Mouse (Mus musculus) midbrain, postnatal 0 days (tissue): Measurements from ENCODE around the gene Zfyve19. TPM values are rescaled to one million over a fixed set of nuclear protein-coding genes. Genes with fewer than 3 reads are reported as not detected.

Experiments
- ATAC-seq: fragments of 200-750 bp; cut with Nextera tagmentation; 2 replicates; pipeline ENCODE4 v1.8.0; 2017; ENCODE audit warnings: moderate number of reproducible peaks, mild to moderate bottlenecking, moderate TSS enrichment, moderate library complexity; ENCODE audit not compliant: low FRiP score
- DNase-seq: peaks from one replicate; pipeline ENCODE4 v3.0.0-alpha.2; 2015; ENCODE audit warnings: low spot score
- H3K27ac ChIP-seq: fragments of 300-500 bp; sonication (generic); 2 replicates; pipeline ENCODE4 v1.5.1; 2014; ENCODE audit warnings: low read depth, mild to moderate bottlenecking, low read length, mixed read lengths
- H3K27me3 ChIP-seq: fragments of 300-500 bp; sonication (generic); 2 replicates; pipeline ENCODE4 v1.6.1; 2014; ENCODE audit warnings: low read length, control low read depth, mixed read lengths; ENCODE audit not compliant: insufficient read depth
- H3K36me3 ChIP-seq: fragments of 300-500 bp; sonication (generic); 2 replicates; pipeline ENCODE4 v1.6.1; 2014; ENCODE audit warnings: low read length, control low read depth, mixed read lengths; ENCODE audit not compliant: insufficient read depth
- H3K4me1 ChIP-seq: fragments of 300-500 bp; sonication (generic); 2 replicates; pipeline ENCODE4 v1.6.1; 2014; ENCODE audit warnings: mild to moderate bottlenecking, control low read depth, antibody characterized with exemption, low read length, mixed read lengths; ENCODE audit not compliant: insufficient read depth
- H3K4me2 ChIP-seq: fragments of 300-500 bp; sonication (generic); 2 replicates; pipeline ENCODE4 v1.6.1; 2014; ENCODE audit warnings: low read depth, mild to moderate bottlenecking, low read length, mixed read lengths; ENCODE audit not compliant: poor library complexity, severe bottlenecking
- H3K4me3 ChIP-seq: fragments of 300-500 bp; sonication (generic); 2 replicates; pipeline ENCODE4 v1.5.1; 2014; ENCODE audit warnings: low read depth, mild to moderate bottlenecking, low read length, moderate library complexity
- H3K9ac ChIP-seq: fragments of 300-500 bp; sonication (generic); replicated peaks from 2 replicates; pipeline ENCODE4 v1.6.1; 2014; ENCODE audit warnings: mild to moderate bottlenecking, low read length, moderate library complexity, mixed read lengths; ENCODE audit not compliant: poor library complexity, severe bottlenecking
- H3K9me3 ChIP-seq: fragments of 300-500 bp; sonication (generic); 2 replicates; pipeline ENCODE4 v1.6.1; 2016; ENCODE audit warnings: low read length, control low read depth
- CTCF ChIP-seq: IDR thresholded peaks from 2 replicates; pipeline ENCODE4 v1.5.1; 2016; ENCODE audit warnings: antibody characterized with exemption, mild to moderate bottlenecking
- WGBS: fragments of 180-500 bp; shearing (Covaris S2); extraction: QIAGEN DNeasy Blood & Tissue Kit; methylation state at CpG from one replicate; pipeline ENCODE4 v1.1.7; 2014; 5-methylcytosine and 5-hydroxymethylcytosine counted together
- polyA plus RNA-seq: library from polyadenylated mRNA; unstranded; fragments of >200 nt; fragmentation: Nextera tagmentation; extraction: Ambion mirVana; gene quantifications from 2 replicates; pipeline ENCODE4 v1.2.1, GENCODE M21; 2015
- total RNA-seq: library from RNA; depleted of rRNA; stranded (reverse); fragments of >200 nt; gene quantifications from 2 replicates; pipeline ENCODE4 v1.2.3, GENCODE M21; 2014; rRNA removed

The Zfyve19 gene
- 30.5 and 44.0 TPM in 2 replicates for total RNA-seq
- polyA plus RNA-seq, result 52.0 and 57.3 TPM in 2 replicates

GRCm38 (mm10) chr2:119208344-119209175, at the start of gene Zfyve19, which contains the start of gene Dnajc17:
Gene Zfyve19 (plus strand): TSS chr2:119208617.
Gene Dnajc17 (minus strand): TSS chr2:119208795.
- ATAC-seq, result peak; percentile 96
- no peak for TF ChIP-seq CTCF
- under 1% methylated on average over 51 of the region's 51 CpGs for WGBS
- Histone ChIP-seq H3K27ac (peak within 1 kb of the TSS; percentile 72), H3K9me3 (no peaks in the 10 kb centered on the region), H3K4me1 (peaks cover 3% of the 10 kb centered on the region; the same call in 1 of the 2 replicates), H3K4me3 (peak within 1 kb of the TSS; percentile 50), H3K9ac (peak within 1 kb of the TSS; percentile 74), H3K36me3 (peaks cover 18% of the 10 kb centered on the region; the same call in 1 of the 2 replicates), H3K27me3 (no peaks in the 10 kb centered on the region), H3K4me2 (peak within 1 kb of the TSS; percentile 60)
- DNase-seq, result peak; percentile 98

DNA sequence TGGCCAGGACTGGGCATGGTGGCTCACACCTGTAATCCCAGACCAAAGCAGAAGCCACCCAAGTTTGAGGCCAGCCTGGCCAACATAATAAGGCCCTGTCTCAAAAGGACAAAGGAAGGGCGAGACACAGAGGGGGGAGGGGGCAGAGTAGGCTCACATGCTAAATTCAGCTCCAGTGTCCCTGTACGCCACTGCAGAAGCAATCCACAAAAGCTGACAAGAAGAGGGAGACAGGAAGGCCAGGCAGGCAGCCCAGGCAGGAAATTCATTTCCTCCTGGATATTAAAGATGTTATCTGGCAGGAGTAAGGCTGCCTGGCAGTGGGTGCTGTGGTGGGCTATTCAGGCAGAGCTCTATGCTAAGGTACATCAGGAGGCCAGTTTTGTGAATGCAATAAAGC, 47.2 kb upstream of the Zfyve19 start:
- TF ChIP-seq CTCF, result no peak
- WGBS, result 18% methylated on average over 2 of the region's 2 CpGs
- Histone ChIP-seq H3K4me1 (0 out of 2 replicates have a peak, but pooled peaks cover 4% of the 10 kb centered on the region), H3K9ac (no peak overlapping the region), H3K27me3 (peaks cover 5% of the 10 kb centered on the region; the same call in 1 of the 2 replicates), H3K4me2 (no peak overlapping the region), H3K36me3 (no peaks in the 10 kb centered on the region), H3K4me3 (no peak overlapping the region), H3K27ac (no peak overlapping the region), H3K9me3 (no peaks in the 10 kb centered on the region)
- DNase-seq, result no peak
- no peak for ATAC-seq

DNA sequence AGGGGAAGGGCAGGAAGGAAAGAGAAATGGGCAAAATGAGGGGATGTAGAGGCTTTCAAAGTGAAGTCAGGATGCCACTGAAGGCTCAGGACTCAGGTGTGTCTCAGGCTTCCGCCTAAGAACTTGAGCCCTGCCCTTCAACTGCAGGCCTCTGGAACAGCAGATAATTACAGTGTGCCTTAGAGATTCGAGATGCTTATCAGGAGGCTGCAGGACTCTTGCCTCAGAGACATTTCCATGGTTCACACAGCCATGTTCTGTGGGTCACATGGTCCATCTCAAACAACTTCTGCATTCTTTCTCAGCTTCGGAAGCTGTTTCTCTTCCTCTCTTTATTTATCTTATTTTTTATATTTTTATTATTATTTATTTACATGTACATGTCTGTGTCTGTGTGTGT, 45.3 kb upstream of the Zfyve19 start:
- Histone ChIP-seq H3K4me3 (no peak overlapping the region), H3K4me2 (no peak overlapping the region), H3K27me3 (peaks cover 5% of the 10 kb centered on the region; the same call in 1 of the 2 replicates), H3K27ac (no peak overlapping the region), H3K4me1 (no peaks in the 10 kb centered on the region; the same call in 1 of the 2 replicates), H3K9ac (no peak overlapping the region), H3K36me3 (no peaks in the 10 kb centered on the region), H3K9me3 (no peaks in the 10 kb centered on the region)
- WGBS, result 68% methylated on average over 3 of the region's 3 CpGs
- TF ChIP-seq CTCF, result no peak
- ATAC-seq (no peak), DNase-seq (no peak)

GRCm38 (mm10) chr2:119163999-119164398, 44.4 kb upstream of the Zfyve19 start:
- 89% methylated on average over 4 of the region's 4 CpGs for WGBS
- H3K9me3 ChIP-seq, result no peaks in the 10 kb centered on the region
- ATAC-seq (no peak), DNase-seq (no peak)
- no peak for TF ChIP-seq CTCF
- no peaks in the 10 kb centered on the region; the same call in 1 of the 2 replicates for H3K4me1 ChIP-seq
- no peaks in the 10 kb centered on the region for H3K36me3 ChIP-seq
- no peak overlapping the region for H3K27ac ChIP-seq
- H3K27me3 ChIP-seq, result peaks cover 5% of the 10 kb centered on the region; the same call in 1 of the 2 replicates
- H3K9ac ChIP-seq, result no peak overlapping the region
- no peak overlapping the region for H3K4me3 ChIP-seq
- H3K4me2 ChIP-seq, result no peak overlapping the region

DNA sequence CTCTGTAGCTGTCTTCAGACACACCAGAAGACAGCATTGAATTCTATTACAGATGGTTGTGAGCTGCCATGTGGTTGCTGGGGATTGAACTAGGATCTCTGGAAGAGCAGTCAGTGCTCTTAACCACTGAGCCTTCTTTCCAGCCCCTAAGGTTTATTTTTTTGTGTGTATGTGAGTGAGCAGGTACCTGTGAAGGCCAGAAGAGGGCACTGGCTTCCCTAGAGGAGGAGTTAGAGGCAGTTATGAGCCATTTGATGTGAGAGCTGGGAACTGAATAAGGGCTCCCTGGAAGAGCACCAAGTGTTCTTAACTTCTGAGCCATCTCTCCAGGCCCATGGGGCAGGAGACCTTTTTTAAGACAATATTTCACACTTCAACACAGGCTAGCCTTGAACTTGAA, 43.0 kb upstream of the Zfyve19 start:
- ATAC-seq, result no peak

More for the DNA sequence above, 43.0 kb upstream of the Zfyve19 start:
- DNase-seq, result no peak
- Histone ChIP-seq H3K36me3 (no peaks in the 10 kb centered on the region), H3K4me1 (no peaks in the 10 kb centered on the region; the same call in 1 of the 2 replicates), H3K4me2 (no peak overlapping the region), H3K9me3 (no peaks in the 10 kb centered on the region), H3K4me3 (no peak overlapping the region), H3K27ac (no peak overlapping the region), H3K9ac (no peak overlapping the region), H3K27me3 (peaks cover 5% of the 10 kb centered on the region; the same call in 1 of the 2 replicates)
- TF ChIP-seq CTCF, result no peak
